Mouse (Mus musculus) kidney, postnatal 25 days (tissue): ENCODE measurements at regions not wholly inside any gene's neighbourhood (a gene's known extent, or its start where the extent isn't known, plus 50 kb on each side); places are given as distances from the start of the nearest gene placed in this dataset.

Experiments used
- DNase-seq, 2 experiments: peaks; one replicate each; pipeline ENCODE4 v3.0.0; 2021; ENCODE audit warnings: mixed read lengths in 2 of 2

GRCm38 (mm10) chr1:137620672-137621071, 554.8 kb downstream of the Ptprc start:
- DNase-seq = peak; percentile 18 to 37

GRCm38 (mm10) chr1:137618231-137618630, 557.3 kb downstream of the Ptprc start:
- DNase-seq = no peak

GRCm38 (mm10) chr1:137617513-137617912, 558.0 kb downstream of the Ptprc start:
- no peak for DNase-seq

- DNase-seq = no peak
Measured at GRCm38 (mm10) chr1:137606716-137607115, 568.8 kb downstream of the Ptprc start.

- no peak for DNase-seq
Measured at GRCm38 (mm10) chr1:137605890-137606663, 569.4 kb downstream of the Ptprc start.

DNA sequence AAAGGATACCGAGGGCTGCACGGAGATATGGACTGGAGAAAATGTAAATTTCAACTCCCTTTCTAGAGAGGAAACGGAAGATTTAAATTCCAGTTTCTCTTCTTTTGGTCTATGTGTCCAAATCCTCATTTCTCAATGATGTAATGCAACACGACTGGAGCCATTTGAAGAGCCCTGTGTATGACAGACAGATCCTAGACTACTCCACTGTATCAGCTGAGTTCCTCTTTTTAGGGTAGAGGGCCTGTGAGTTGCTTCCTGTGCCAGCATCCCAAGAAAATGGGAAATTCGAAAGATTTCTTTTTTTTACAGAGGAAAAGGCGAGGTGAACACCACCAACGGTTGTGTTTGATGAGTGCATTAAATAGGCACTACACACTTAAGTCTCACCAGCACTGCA, 581.8 kb downstream of the Ptprc start:
- no peak for DNase-seq

DNA sequence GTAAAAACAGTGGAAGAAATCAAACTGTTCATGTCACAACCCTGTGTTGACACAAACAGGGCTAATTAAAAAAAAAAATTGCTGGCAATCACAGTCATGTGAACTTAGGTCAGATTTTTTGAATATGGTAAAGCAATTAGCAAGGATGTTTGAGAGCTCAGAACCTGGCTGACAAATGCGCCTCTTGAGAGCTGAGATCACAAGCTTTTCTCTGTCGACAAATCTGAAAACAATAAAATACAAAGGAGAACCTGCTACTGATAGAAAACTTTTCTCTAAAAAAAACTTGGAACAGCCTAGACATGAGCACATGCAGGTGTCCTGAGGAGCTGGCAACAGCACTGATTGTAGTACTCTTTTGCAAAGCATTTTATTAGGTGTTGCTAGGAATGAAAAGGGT, 583.6 kb downstream of the Ptprc start:
- DNase-seq = no peak

- DNase-seq = peak; percentile 16 to 45
Measured at GRCm38 (mm10) chr1:137591295-137591694, 584.2 kb downstream of the Ptprc start.

- DNase-seq = no peak
Measured at GRCm38 (mm10) chr1:137588304-137589300, 586.9 kb downstream of the Ptprc start.

- no peak for DNase-seq
Measured at GRCm38 (mm10) chr1:137587481-137588228, 587.9 kb downstream of the Ptprc start.

DNA sequence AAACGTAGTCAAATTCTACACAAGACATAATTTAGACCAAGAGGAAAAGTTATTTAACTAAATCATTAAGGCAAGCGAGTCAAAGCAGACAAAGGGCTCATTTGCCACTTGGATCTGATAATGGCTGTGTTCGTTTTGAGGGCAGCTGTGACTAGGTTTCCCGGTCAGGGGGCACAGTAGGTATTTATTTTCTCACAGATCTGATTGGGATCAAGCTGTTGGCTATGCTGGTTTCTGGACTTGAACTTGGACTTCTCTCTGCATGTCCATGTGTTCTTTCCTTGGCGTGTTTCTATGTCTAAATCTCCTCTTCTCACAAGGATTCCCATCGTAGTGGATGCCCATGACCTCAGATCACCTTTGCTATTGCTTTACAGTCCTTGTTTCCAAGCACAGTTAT, 590.8 kb downstream of the Ptprc start:
- no peak for DNase-seq

DNA sequence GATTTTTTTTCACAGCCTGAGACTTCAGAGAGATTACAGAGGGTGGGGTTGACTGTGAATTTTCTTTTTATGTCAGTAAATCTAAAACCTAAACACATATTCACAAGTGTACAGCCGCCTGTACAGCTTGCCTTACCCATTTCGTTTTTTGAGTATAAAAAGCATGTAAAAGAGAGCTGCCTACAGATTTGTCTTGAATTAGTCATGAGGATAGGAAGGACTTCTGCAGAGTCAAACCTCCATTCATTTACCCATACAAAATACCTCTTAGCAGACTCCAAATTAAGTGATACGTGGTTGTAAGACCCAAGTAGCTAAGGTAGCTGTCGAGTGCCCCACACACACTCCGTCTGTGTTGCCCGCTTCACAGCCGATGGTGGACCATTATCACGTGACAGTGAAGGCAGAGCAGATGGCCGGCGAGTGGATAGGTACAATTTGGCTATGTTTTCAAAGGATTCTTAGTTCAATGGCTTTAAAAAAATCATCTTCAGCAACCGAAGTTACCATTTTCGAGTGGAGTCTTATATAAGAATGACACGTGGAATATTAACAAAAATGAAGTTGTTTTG, 591.3 kb downstream of the Ptprc start:
- no peak for DNase-seq

DNA sequence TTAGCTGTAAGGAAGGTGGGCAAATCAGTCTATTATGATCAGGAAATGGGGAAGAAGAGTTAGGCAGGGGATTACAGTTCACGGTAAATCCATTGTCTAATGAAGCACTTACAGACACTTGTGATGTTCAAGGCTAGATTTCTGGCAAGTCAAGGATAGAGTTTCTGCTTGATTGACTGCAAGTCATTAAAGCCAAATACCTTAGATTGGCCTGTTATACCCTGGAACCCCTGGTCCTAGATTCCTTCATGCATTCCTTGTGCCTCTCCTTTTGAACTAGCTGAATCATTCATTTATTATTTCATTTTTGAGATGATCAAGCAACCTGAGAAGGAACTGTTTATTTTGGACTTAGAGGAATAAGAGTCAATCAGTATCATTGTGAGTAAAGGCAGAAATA, 597.9 kb downstream of the Ptprc start:
- no peak for DNase-seq

GRCm38 (mm10) chr1:137576174-137576573, 599.3 kb downstream of the Ptprc start:
- peak; percentile 35 to 44 for DNase-seq

GRCm38 (mm10) chr1:137575380-137575779, 600.1 kb downstream of the Ptprc start:
- DNase-seq = no peak

DNA sequence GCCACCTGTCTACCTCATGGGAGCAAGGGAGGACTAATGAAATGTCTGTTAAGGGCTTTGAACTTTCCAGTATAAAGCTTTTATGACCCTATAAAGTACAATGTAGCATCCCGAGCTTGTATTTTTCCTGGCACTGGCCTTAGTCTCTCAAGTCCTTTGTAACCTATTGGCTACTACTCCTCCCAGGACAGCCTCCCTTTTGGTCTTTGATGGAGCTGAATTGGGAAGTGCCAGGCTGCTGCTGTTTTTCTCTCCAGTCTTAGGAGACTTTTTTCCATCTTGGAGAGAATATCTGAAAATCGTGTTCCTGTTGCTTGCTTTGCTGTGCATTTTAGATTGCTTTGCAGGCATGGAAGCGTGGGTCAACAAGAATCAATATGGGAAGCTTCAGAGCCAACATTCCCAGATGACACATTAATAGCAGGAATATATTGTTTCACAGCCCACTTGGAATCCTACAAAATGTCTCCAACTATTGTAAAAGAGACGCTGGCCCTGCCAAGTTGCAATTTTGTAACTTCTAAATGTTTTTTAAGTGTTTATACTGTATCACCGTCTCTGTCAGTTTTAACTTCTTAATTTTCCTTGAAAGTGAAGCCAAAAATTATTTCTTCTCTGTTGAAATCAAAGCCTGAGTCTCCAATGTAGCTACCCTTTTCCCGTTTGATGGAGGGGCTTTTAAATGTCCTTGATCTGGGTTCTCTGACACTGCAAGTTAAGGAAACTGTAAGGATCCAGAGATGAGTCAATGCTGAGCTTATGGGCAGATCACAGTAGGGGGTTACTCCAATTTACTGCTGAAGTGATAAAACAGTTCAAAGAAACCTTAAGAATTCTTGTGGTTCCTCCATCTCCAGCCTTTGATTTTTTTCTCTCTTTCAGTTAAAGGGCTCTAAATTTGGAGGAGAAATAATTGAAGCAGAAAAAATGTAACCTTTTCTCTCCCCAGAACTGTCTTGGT, 603.3 kb downstream of the Ptprc start:
- DNase-seq = no peak

DNA sequence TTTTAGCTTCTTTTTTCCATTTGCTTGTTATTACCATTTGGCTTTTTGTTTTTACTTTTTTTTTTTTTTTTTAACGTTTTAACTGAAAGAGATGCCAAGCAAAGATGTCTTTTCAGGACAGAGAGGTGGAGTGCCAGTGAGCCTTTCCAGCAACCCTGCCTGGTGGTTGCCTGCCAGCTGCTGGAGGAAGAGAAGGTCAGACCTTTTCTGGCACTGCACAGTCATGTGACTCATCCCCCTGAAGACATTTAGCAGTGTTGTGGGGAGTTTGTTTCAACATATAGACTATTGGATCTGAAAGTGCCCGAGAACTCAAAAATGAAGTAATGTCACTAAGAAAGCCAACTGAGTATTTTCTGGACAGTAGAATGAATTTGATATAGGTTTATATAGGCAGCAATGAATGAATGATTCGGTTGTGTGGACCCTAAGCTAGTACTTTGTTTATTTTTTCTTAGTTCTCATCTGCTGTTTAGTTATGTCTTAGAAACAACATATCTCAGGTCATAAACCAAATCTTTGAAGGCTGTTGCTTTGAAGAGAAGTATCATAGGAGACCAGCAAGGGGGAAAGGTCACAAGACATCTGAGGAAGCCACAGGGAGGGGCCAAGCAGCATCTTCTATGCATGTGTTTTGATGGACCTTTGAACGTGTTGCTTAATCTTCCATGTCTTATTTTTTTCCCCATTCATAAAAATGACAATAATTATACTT, 604.2 kb downstream of the Ptprc start:
- no peak for DNase-seq

DNA sequence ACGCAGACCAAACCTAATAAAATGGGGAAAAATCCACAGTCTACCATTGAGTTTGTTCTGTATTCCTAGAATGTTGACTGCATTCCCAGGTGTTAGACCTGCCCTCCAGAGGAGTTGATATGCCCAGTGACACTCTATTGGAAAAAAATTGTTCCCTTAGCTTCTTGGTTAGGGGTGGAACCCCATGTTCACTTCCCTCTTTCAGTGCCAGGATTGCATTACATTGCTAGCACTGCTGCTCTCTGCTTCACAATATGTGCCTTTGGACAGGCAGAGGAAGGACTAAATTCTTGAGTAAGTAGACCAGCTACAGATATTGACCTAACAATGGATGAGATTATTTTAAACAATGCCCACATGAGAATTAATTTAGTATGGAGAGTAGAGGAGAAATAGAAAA, 607.3 kb upstream of the Nr5a2 start:
- no peak for DNase-seq

DNA sequence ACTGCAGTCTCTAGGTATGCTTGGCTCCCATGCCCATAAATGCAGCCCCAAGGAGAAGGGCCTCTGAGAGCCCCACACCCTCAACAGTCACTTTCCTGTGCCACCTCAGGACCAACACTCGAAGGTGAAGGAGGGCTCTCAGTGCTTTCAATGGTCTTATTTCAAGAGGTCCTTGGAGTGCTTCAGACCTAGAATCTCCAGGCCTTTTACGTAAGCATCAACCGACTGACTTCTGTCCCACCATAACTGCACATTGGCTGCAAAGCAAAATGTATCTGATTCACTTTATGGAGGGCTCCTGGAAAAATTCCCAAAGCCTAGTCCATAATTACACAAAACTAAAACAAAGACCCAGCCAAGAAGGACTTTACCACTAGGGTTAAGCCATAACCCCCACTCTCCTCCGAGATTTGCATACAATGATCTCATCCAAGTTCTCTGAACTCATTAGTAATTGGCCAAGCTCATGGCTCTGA, 605.4 kb upstream of the Nr5a2 start:
- no peak for DNase-seq

DNA sequence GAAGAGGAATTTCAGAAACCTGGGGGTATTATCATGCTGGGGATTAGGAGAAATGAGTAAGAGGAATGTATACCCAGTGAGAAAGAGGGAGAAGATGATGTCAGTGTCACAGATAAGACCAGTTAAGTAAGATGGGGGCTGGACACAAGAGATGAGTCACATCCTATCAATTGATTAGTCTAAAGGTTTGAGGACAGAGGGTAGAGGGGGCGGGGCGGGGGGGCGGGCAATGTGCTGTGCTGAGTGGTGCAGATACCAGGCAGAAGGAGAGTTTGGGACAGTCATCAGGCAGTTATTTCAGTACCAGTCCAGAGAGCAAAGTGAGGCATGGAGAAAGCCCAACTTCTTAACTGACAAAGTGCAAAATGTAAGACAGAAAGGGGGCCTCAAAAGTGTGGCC, 601.4 kb upstream of the Nr5a2 start:
- DNase-seq = no peak
